24 mouse cellular contexts compared by ENCODE assay signal in genomic region chr3:145126618-145127017, GRCm38 (mm10). TPM values are rescaled to one million over a fixed set of nuclear protein-coding genes. Genes with fewer than 3 reads are reported as not detected.
"Had no signal": no experiment of that assay in that cellular context is flagged by ENCODE, and none has a peak within 500 bp of the region (broad histone marks: within the 10 kb centered on the region; RNA-seq: fewer than 3 reads in every experiment).

No protein-coding gene starts in this region.

- DNase-seq: gastrocnemius, adult 2 months; gastrocnemius, postnatal 10 days; gastrocnemius, postnatal 25 days; heart, adult 11 months; heart, adult 2 months; heart, postnatal 14 days; heart, postnatal 36 days; kidney, adult 11 months; kidney, adult 2 months; kidney, adult 9 months; kidney, postnatal 14 days; kidney, postnatal 36 days; liver; liver, embryonic 13.5 days had no signal

- ATAC-seq: hindbrain, postnatal 0 days; intestine, embryonic 16.5 days had no signal

RNA-seq across cellular contexts. Expression of gene Clca2, which starts 27.4 kb away (rescaled TPM):
- total RNA-seq: hematopoietic stem cell, adult 5-6 weeks; hindbrain, postnatal 0 days; layer of hippocampus, adult 18-20 months; layer of hippocampus, adult 8-10 months; layer of hippocampus, postnatal 25 days; left cerebral cortex, adult 2 months; left cerebral cortex, postnatal 14 days; left cerebral cortex, postnatal 36 days had no signal
- polyA plus RNA-seq: hindbrain, embryonic 15.5 days; hindbrain, postnatal 0 days; liver, embryonic 13.5 days had no signal
